Mouse (Mus musculus) myocyte (in vitro differentiated cells): ENCODE measurements around the gene Cela3a. TPM values are rescaled to one million over a fixed set of nuclear protein-coding genes. Genes with fewer than 3 reads are reported as not detected.

Experiments used
- H3K27me3 ChIP-seq: one replicate; pipeline ENCODE4 v1.6.1; 2011; ENCODE audit not compliant: control insufficient read depth, insufficient read depth, insufficient read length
- H3K36me3 ChIP-seq: one replicate; pipeline ENCODE4 v1.6.1; 2011; ENCODE audit not compliant: control insufficient read depth, insufficient read depth
- H3K4me2 ChIP-seq: one replicate; pipeline ENCODE4 v1.6.1; 2011; ENCODE audit warnings: low read depth, control low read depth
- H3K4me3 ChIP-seq: one replicate; pipeline ENCODE4 v1.5.1; 2011; ENCODE audit warnings: mild to moderate bottlenecking, control low read depth, moderate library complexity
- H3K79me2 ChIP-seq: one replicate; pipeline ENCODE4 v1.6.1; 2011; ENCODE audit not compliant: control insufficient read depth, insufficient read depth
- H3ac ChIP-seq: one replicate; pipeline ENCODE4 v1.6.1; 2011; ENCODE audit not compliant: control insufficient read depth, insufficient read length
- CEBPB ChIP-seq: IDR thresholded peaks from 2 replicates; pipeline ENCODE4 v1.6.1; 2011; ENCODE audit warnings: mild to moderate bottlenecking, moderate library complexity; ENCODE audit not compliant: poor library complexity, insufficient read depth, severe bottlenecking
- E2F4 ChIP-seq: IDR thresholded peaks from one replicate; pipeline ENCODE4 v1.6.1; 2011; ENCODE audit warnings: mild to moderate bottlenecking, control low read depth, moderate library complexity; ENCODE audit not compliant: insufficient read depth
- MAX ChIP-seq: IDR thresholded peaks from one replicate; pipeline ENCODE4 v1.6.1; 2011; ENCODE audit warnings: low read depth, mild to moderate bottlenecking, control low read depth
- MYOD1 ChIP-seq, 3 experiments: IDR thresholded peaks; one replicate each; pipeline ENCODE4 v1.6.1; 2011; ENCODE audit warnings: control low read depth in 2 of 3, low read depth in 2 of 3, mild to moderate bottlenecking in 2 of 3, moderate library complexity in 1 of 3; ENCODE audit not compliant: insufficient read length in 2 of 3, control insufficient read depth in 1 of 3
- MYOG ChIP-seq, 3 experiments: IDR thresholded peaks; one replicate each; pipeline ENCODE4 v1.6.1; 2011; ENCODE audit warnings: control low read depth in 2 of 3, low read depth in 2 of 3, mild to moderate bottlenecking in 2 of 3; ENCODE audit not compliant: insufficient read length in 2 of 3, control insufficient read depth in 1 of 3, insufficient read depth in 1 of 3
- POLR2A ChIP-seq: IDR thresholded peaks from one replicate; pipeline ENCODE4 v1.6.1; 2011; ENCODE audit warnings: low read depth, mild to moderate bottlenecking, control low read depth, moderate library complexity; ENCODE audit not compliant: insufficient read length
- POLR2AphosphoS2 ChIP-seq: IDR thresholded peaks from one replicate; pipeline ENCODE4 v1.6.1; 2011; ENCODE audit warnings: low read depth, control low read depth; ENCODE audit not compliant: insufficient read length
- REST ChIP-seq: IDR thresholded peaks from one replicate; pipeline ENCODE4 v1.6.1; 2011; ENCODE audit warnings: mild to moderate bottlenecking, control low read depth, moderate library complexity; ENCODE audit not compliant: insufficient read depth, insufficient read length
- SRF ChIP-seq: IDR thresholded peaks from one replicate; pipeline ENCODE4 v1.6.1; 2011; ENCODE audit warnings: low read depth; ENCODE audit not compliant: control insufficient read depth, insufficient read length
- TCF12 ChIP-seq: IDR thresholded peaks from one replicate; pipeline ENCODE4 v1.6.1; 2011; ENCODE audit warnings: mild to moderate bottlenecking, control low read depth; ENCODE audit not compliant: poor library complexity, insufficient read depth, severe bottlenecking
- TCF3 ChIP-seq: IDR thresholded peaks from one replicate; pipeline ENCODE4 v1.6.1; 2011; ENCODE audit warnings: low read depth, control low read depth; ENCODE audit not compliant: insufficient read length
- USF1 ChIP-seq: IDR thresholded peaks from one replicate; pipeline ENCODE4 v1.6.1; 2011; ENCODE audit warnings: low read depth, mild to moderate bottlenecking, control low read depth, moderate library complexity
- polyA plus RNA-seq: library from polyadenylated mRNA; unstranded; fragments of >200 nt; fragmentation: generic; extraction: Trizol; gene quantifications from one replicate; pipeline ENCODE4 v1.2.1, GENCODE M21; 2012; ENCODE audit warnings: missing spikeins

Cela3a gene
- polyA plus RNA-seq, 1 experiment: 0.14 TPM

GRCm38 (mm10) chr4:137387482-137388058 is 22.0 kb downstream of the Cela3a start:
- no peaks in the 10 kb centered on the region for H3K36me3 ChIP-seq
- H3K27me3 ChIP-seq: no peaks in the 10 kb centered on the region
- H3K4me3 ChIP-seq: peak overlapping the region; percentile 91
- peaks cover 12% of the 10 kb centered on the region for H3K79me2 ChIP-seq
- H3K4me2 ChIP-seq: peak overlapping the region; percentile 68
- TF ChIP-seq REST (no peak), MAX (no peak), MYOD1 (IDR thresholded peaks at IDR 0.05; ENCODE audit: control insufficient read depth in 1 of 3, insufficient read length in 2 of 3, low read depth in 2 of 3) (no peak), CEBPB (no peak), E2F4 (no peak), POLR2A (no peak)
- H3ac ChIP-seq: peak overlapping the region; percentile 90

GRCm38 (mm10) chr4:137380702-137381605 is 28.6 kb downstream of the Cela3a start:
- Histone ChIP-seq H3K4me2 (peak overlapping the region; percentile 46), H3K36me3 (no peaks in the 10 kb centered on the region), H3K79me2 (peaks cover 11% of the 10 kb centered on the region), H3K27me3 (no peaks in the 10 kb centered on the region), H3K4me3 (no peak overlapping the region), H3ac (no peak overlapping the region)
- TF ChIP-seq MYOD1 (IDR thresholded peaks at IDR 0.05; ENCODE audit: control insufficient read depth in 1 of 3, insufficient read length in 2 of 3, low read depth in 2 of 3): no peak
- TF ChIP-seq REST: no peak
- TF ChIP-seq E2F4: no peak
- TF ChIP-seq TCF12: no peak

DNA sequence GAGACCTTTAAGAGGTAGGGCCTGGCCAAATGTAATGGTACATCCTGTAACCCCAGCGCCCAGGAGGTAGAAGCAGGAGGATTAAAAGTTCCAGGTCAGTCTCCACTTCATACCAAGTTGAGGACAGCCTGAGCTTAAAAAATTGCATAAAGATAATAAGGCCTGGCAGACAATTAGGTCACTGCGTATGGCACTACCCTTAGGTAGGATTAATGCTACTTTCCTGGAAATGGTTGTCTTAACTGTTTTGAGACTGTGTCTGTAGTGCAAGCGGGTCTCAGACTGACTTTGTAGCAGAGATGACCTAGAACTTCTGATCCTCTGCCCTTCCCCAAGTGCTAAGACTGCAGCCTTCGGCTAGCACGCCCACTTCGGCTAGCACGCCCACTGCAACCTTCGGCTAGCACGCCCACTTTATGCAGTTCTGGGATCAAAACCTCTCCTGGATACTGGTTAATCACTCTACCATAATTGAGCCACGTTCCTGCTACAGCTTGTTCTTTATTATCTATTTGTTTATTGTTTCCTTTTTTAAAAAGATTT is 29.8 kb downstream of the Cela3a start:
- TF ChIP-seq POLR2A (no peak), MYOD1 (IDR thresholded peaks at IDR 0.05; ENCODE audit: control insufficient read depth in 1 of 3, insufficient read length in 2 of 3, low read depth in 2 of 3) (no peak), SRF (no peak), POLR2AphosphoS2 (no peak), TCF12 (no peak), MAX (no peak), E2F4 (no peak), MYOG (IDR thresholded peaks at IDR 0.05; ENCODE audit: control insufficient read depth in 1 of 3, insufficient read depth in 1 of 3, insufficient read length in 2 of 3, low read depth in 2 of 3) (no peak), TCF3 (no peak), USF1 (no peak), CEBPB (no peak), REST (no peak)
- Histone ChIP-seq H3ac (no peak overlapping the region), H3K36me3 (no peaks in the 10 kb centered on the region), H3K79me2 (peaks cover 11% of the 10 kb centered on the region), H3K4me3 (no peak overlapping the region), H3K4me2 (no peak overlapping the region), H3K27me3 (no peaks in the 10 kb centered on the region)

- no peaks in the 10 kb centered on the region for H3K36me3 ChIP-seq
- H3K4me2 ChIP-seq: no peak overlapping the region
- H3K4me3 ChIP-seq: no peak overlapping the region
- no peak for TF ChIP-seq CEBPB
- no peak for TF ChIP-seq POLR2AphosphoS2
- TF ChIP-seq MAX: no peak
- no peak for TF ChIP-seq MYOD1 (IDR thresholded peaks at IDR 0.05; ENCODE audit: control insufficient read depth in 1 of 3, insufficient read length in 2 of 3, low read depth in 2 of 3)
- no peak overlapping the region for H3ac ChIP-seq
- no peaks in the 10 kb centered on the region for H3K27me3 ChIP-seq
- peaks cover 11% of the 10 kb centered on the region for H3K79me2 ChIP-seq
Observed at GRCm38 (mm10) chr4:137379085-137379484, 30.5 kb downstream of the Cela3a start.

DNA sequence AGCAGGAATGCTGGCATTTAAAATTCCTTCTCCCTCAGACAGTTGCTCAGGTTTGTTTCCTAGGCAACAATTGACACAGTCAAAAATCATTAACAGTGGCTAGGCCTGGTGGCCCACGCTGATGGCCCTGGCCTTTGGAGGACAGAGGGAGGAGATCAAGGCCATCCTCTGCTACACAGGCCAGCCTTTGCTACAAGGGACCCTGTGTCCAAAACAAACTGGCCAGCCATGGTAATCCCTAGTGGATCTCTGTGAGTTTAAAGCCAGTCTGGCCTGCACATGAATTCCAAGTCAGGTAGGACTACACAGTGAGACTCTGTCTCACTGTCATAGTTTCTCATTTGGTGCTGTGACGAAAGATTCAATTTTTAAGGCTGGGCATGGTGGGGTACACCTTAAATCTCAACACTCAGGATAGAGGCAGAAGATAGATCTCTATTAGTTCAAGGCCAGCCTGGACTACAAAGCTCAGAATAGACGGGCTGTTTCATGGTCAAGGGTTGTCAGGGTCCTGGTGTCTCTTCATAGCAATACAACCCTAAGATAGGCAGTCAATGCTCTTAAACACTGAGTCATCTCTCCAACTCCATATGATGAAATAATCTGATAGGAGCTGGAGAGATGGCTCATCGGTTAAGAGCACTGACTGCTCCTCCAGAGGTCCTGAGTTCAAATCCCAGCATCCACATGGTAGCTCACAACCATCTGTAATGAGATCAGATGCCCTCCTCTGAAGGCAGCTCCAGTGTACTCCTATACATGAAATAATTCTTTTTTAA is 31.9 kb downstream of the Cela3a start:
- TF ChIP-seq E2F4: no peak
- no peak for TF ChIP-seq TCF12
- no peak for TF ChIP-seq TCF3
- no peak for TF ChIP-seq MYOD1 (IDR thresholded peaks at IDR 0.05; ENCODE audit: control insufficient read depth in 1 of 3, insufficient read length in 2 of 3, low read depth in 2 of 3)
- TF ChIP-seq MYOG (IDR thresholded peaks at IDR 0.05; ENCODE audit: control insufficient read depth in 1 of 3, insufficient read depth in 1 of 3, insufficient read length in 2 of 3, low read depth in 2 of 3): no peak
- TF ChIP-seq MAX: no peak
- TF ChIP-seq REST: no peak
- TF ChIP-seq SRF: no peak
- no peak for TF ChIP-seq POLR2A
- TF ChIP-seq CEBPB: no peak
- no peak for TF ChIP-seq POLR2AphosphoS2
- TF ChIP-seq USF1: no peak
- no peak overlapping the region for H3K4me2 ChIP-seq
- H3K27me3 ChIP-seq: no peaks in the 10 kb centered on the region
- no peak overlapping the region for H3ac ChIP-seq
- no peaks in the 10 kb centered on the region for H3K36me3 ChIP-seq
- no peak overlapping the region for H3K4me3 ChIP-seq
- peaks cover 11% of the 10 kb centered on the region for H3K79me2 ChIP-seq
